Mouse (Mus musculus): ENCODE measurements around the gene Slc16a14. TPM values are rescaled to one million over a fixed set of nuclear protein-coding genes. Genes with fewer than 3 reads are reported as not detected.
A peak's percentile ranks its signal among the peaks of the same experiment; 100 is the strongest.

The Slc16a14 gene
- polyA plus RNA-seq, 1 experiment from 2014 or later: 2.6 TPM

GRCm38 (mm10) chr1:84897364-84897763, 37.6 kb downstream of the Slc16a14 start:
- Histone ChIP-seq H3K9me3 (replicated peaks) (peaks cover 4% of the 10 kb centered on the region; the same call in 1 of the 2 replicates), H3K4me1 (no peaks in the 10 kb centered on the region), H3K27me3 (ENCODE audit: low read depth, poor library complexity, severe bottlenecking) (no peaks in the 10 kb centered on the region), H3K4me3 (no peak overlapping the region), H3K27ac (replicated peaks) (no peak overlapping the region), H3K36me3 (no peaks in the 10 kb centered on the region)
- DNase-seq (ENCODE audit: low spot score): no peak
- 80% methylated on average over 6 of the region's 6 CpGs for WGBS

GRCm38 (mm10) chr1:84891746-84892145, 43.2 kb downstream of the Slc16a14 start:
- 94% methylated on average over 9 of the region's 9 CpGs for WGBS
- H3K4me3 ChIP-seq: no peak overlapping the region
- H3K9me3 ChIP-seq (replicated peaks): peaks cover 3% of the 10 kb centered on the region; the same call in 1 of the 2 replicates
- H3K36me3 ChIP-seq: no peaks in the 10 kb centered on the region
- no peak for DNase-seq (ENCODE audit: low spot score)
- no peaks in the 10 kb centered on the region for H3K27me3 ChIP-seq (ENCODE audit: low read depth, poor library complexity, severe bottlenecking)
- no peak overlapping the region; the same call in 1 of the 2 replicates for H3K27ac ChIP-seq (replicated peaks)
- peaks cover 25% of the 10 kb centered on the region for H3K4me1 ChIP-seq

GRCm38 (mm10) chr1:84890503-84890902, 44.4 kb downstream of the Slc16a14 start:
- Histone ChIP-seq H3K4me1 (peaks cover 25% of the 10 kb centered on the region), H3K4me3 (0 out of 2 replicates have a peak overlapping the region, but pooled peaks have one; percentile 14), H3K9me3 (replicated peaks) (no peaks in the 10 kb centered on the region), H3K36me3 (no peaks in the 10 kb centered on the region), H3K27me3 (ENCODE audit: low read depth, poor library complexity, severe bottlenecking) (no peaks in the 10 kb centered on the region), H3K27ac (replicated peaks) (peak overlapping the region; percentile 88)
- no peak for DNase-seq (ENCODE audit: low spot score)
- 70% methylated on average over 7 of the region's 7 CpGs for WGBS

GRCm38 (mm10) chr1:84890005-84890393, 44.9 kb downstream of the Slc16a14 start:
- peak; percentile 69 for DNase-seq (ENCODE audit: low spot score)
- no peaks in the 10 kb centered on the region for H3K27me3 ChIP-seq (ENCODE audit: low read depth, poor library complexity, severe bottlenecking)
- H3K9me3 ChIP-seq (replicated peaks): no peaks in the 10 kb centered on the region
- peaks cover 25% of the 10 kb centered on the region for H3K4me1 ChIP-seq
- H3K27ac ChIP-seq (replicated peaks): peak overlapping the region; percentile 88
- H3K36me3 ChIP-seq: no peaks in the 10 kb centered on the region
- WGBS: 11% methylated on average over 7 of the region's 7 CpGs
- H3K4me3 ChIP-seq: 0 out of 2 replicates have a peak overlapping the region, but pooled peaks have one; percentile 14

- Histone ChIP-seq H3K36me3 (no peaks in the 10 kb centered on the region), H3K4me3 (0 out of 2 replicates have a peak overlapping the region, but pooled peaks have one; percentile 14), H3K27ac (replicated peaks) (peak overlapping the region; percentile 88), H3K9me3 (replicated peaks) (no peaks in the 10 kb centered on the region), H3K27me3 (ENCODE audit: low read depth, poor library complexity, severe bottlenecking) (no peaks in the 10 kb centered on the region), H3K4me1 (peaks cover 25% of the 10 kb centered on the region)
- 41% methylated on average over 8 of the region's 8 CpGs for WGBS
- DNase-seq (ENCODE audit: low spot score): peak; percentile 35
Measured at GRCm38 (mm10) chr1:84889330-84890004, 45.5 kb downstream of the Slc16a14 start.

GRCm38 (mm10) chr1:84885921-84886320, 49.0 kb downstream of the Slc16a14 start:
- no peaks in the 10 kb centered on the region for H3K27me3 ChIP-seq (ENCODE audit: low read depth, poor library complexity, severe bottlenecking)
- H3K27ac ChIP-seq (replicated peaks): no peak overlapping the region
- no peak overlapping the region for H3K4me3 ChIP-seq
- peaks cover 32% of the 10 kb centered on the region for H3K4me1 ChIP-seq
- no peak for DNase-seq (ENCODE audit: low spot score)
- 91% methylated on average over 6 of the region's 6 CpGs for WGBS
- H3K9me3 ChIP-seq (replicated peaks): no peaks in the 10 kb centered on the region
- H3K36me3 ChIP-seq: no peaks in the 10 kb centered on the region

- no peak overlapping the region for H3K4me3 ChIP-seq
Measured at GRCm38 (mm10) chr1:84885174-84885573, 49.8 kb downstream of the Slc16a14 start.

GRCm38 (mm10) chr1:84883889-84884288, 51.0 kb downstream of the Slc16a14 start:
- WGBS: 72% methylated on average over 4 of the region's 4 CpGs
- no peak overlapping the region for H3K27ac ChIP-seq (replicated peaks)

More at GRCm38 (mm10) chr1:84885174-84885573, 49.8 kb downstream of the Slc16a14 start:
- 89% methylated on average over 3 of the region's 3 CpGs for WGBS
- H3K36me3 ChIP-seq: no peaks in the 10 kb centered on the region
- peaks cover 25% of the 10 kb centered on the region for H3K4me1 ChIP-seq
- no peak for DNase-seq (ENCODE audit: low spot score)
- no peak overlapping the region for H3K27ac ChIP-seq (replicated peaks)
- H3K9me3 ChIP-seq (replicated peaks): no peaks in the 10 kb centered on the region
- H3K27me3 ChIP-seq (ENCODE audit: low read depth, poor library complexity, severe bottlenecking): no peaks in the 10 kb centered on the region

GRCm38 (mm10) chr1:84882937-84883336, 52.0 kb downstream of the Slc16a14 start:
- Histone ChIP-seq H3K4me3 (no peak overlapping the region), H3K4me1 (peaks cover 9% of the 10 kb centered on the region), H3K27me3 (ENCODE audit: low read depth, poor library complexity, severe bottlenecking) (no peaks in the 10 kb centered on the region), H3K9me3 (replicated peaks) (no peaks in the 10 kb centered on the region), H3K36me3 (no peaks in the 10 kb centered on the region), H3K27ac (replicated peaks) (no peak overlapping the region)
- WGBS: 92% methylated on average over 4 of the region's 4 CpGs
- no peak for DNase-seq (ENCODE audit: low spot score)

More at GRCm38 (mm10) chr1:84883889-84884288, 51.0 kb downstream of the Slc16a14 start:
- Histone ChIP-seq H3K36me3 (no peaks in the 10 kb centered on the region), H3K27me3 (ENCODE audit: low read depth, poor library complexity, severe bottlenecking) (no peaks in the 10 kb centered on the region), H3K4me3 (no peak overlapping the region), H3K9me3 (replicated peaks) (no peaks in the 10 kb centered on the region), H3K4me1 (peaks cover 12% of the 10 kb centered on the region)
- no peak for DNase-seq (ENCODE audit: low spot score)

GRCm38 (mm10) chr1:84882066-84882532, 52.8 kb downstream of the Slc16a14 start:
- H3K27ac ChIP-seq (replicated peaks): 0 out of 2 replicates have a peak overlapping the region, but pooled peaks have one; percentile 46
- no peak for DNase-seq (ENCODE audit: low spot score)
- H3K9me3 ChIP-seq (replicated peaks): no peaks in the 10 kb centered on the region
- H3K36me3 ChIP-seq: no peaks in the 10 kb centered on the region
- H3K27me3 ChIP-seq (ENCODE audit: low read depth, poor library complexity, severe bottlenecking): no peaks in the 10 kb centered on the region
- H3K4me3 ChIP-seq: no peak overlapping the region
- WGBS: 28% methylated on average over 2 of the region's 2 CpGs
- H3K4me1 ChIP-seq: peaks cover 9% of the 10 kb centered on the region

GRCm38 (mm10) chr1:84881248-84882065, 53.5 kb downstream of the Slc16a14 start:
- WGBS: 65% methylated on average over 11 of the region's 11 CpGs
- Histone ChIP-seq H3K36me3 (no peaks in the 10 kb centered on the region), H3K27ac (replicated peaks) (0 out of 2 replicates have a peak overlapping the region, but pooled peaks have one; percentile 46)

GRCm38 (mm10) chr1:84879571-84880120, 55.3 kb downstream of the Slc16a14 start:
- no peaks in the 10 kb centered on the region for H3K9me3 ChIP-seq (replicated peaks)
- no peak for DNase-seq (ENCODE audit: low spot score)
- no peak overlapping the region for H3K4me3 ChIP-seq
- no peaks in the 10 kb centered on the region for H3K27me3 ChIP-seq (ENCODE audit: low read depth, poor library complexity, severe bottlenecking)
- H3K4me1 ChIP-seq: peaks cover 9% of the 10 kb centered on the region
- H3K27ac ChIP-seq (replicated peaks): no peak overlapping the region
- H3K36me3 ChIP-seq: no peaks in the 10 kb centered on the region
- WGBS: 93% methylated on average over 8 of the region's 8 CpGs

More at GRCm38 (mm10) chr1:84881248-84882065, 53.5 kb downstream of the Slc16a14 start:
- Histone ChIP-seq H3K9me3 (replicated peaks) (no peaks in the 10 kb centered on the region), H3K27me3 (ENCODE audit: low read depth, poor library complexity, severe bottlenecking) (no peaks in the 10 kb centered on the region), H3K4me1 (peaks cover 9% of the 10 kb centered on the region), H3K4me3 (no peak overlapping the region)
- no peak for DNase-seq (ENCODE audit: low spot score)

Data from midbrain, embryonic 10.5 days (tissue).